Mouse (Mus musculus): ENCODE measurements around the gene Acvr1. TPM values are rescaled to one million over a fixed set of nuclear protein-coding genes. Genes with fewer than 3 reads are reported as not detected.

Gene Acvr1
- polyA plus RNA-seq, 1 experiment: 9.0 TPM

DNA sequence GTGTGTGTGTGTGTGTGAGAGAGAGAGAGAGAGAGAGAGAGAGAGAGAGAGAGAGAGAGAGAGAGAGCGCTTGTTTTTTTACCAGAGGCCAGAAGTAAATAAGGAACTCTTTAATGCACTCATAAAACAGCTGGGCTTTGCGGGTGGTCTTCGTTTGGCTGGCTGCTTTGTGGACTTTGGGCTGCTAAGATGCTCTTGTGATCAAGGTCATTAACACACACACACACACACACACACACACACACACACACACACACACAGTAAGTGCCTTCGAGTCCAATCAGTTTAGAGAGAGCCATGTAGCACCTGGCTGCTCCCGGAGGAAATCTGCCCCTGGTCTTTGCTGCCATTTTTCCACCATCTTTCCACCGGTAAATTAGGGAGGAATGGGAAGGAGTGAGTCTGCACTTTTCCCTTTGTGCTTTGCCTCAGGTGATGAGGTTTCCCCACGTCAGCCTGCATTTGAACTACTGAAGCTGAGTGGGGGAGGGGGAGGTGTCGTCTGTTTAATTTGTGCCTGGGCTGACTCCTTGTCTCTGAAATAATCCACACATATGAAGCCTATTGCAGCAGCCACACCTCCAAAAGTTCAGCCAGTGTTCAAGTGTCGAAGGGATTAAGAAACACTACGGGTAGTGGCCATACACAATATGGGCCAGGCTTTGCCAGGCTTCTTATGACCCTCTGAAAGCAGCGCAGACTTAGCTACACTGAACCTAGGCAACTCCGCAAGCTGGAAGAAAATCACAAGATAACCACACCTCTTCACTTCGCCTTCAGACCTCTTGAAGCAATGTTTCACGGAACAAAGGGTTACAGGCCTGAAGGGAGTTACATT is 80.3 kb downstream of the Acvr1 start:
- H3K27me3 ChIP-seq (ENCODE audit: control insufficient read depth, insufficient read depth, low read length, poor library complexity, severe bottlenecking): no peaks in the 10 kb centered on the region
- no peak overlapping the region for H3K9ac ChIP-seq (ENCODE audit: low read depth, poor library complexity, severe bottlenecking)
- no peaks in the 10 kb centered on the region for H3K9me3 ChIP-seq (replicated peaks; ENCODE audit: control insufficient read depth, insufficient read depth, low read length, poor library complexity, severe bottlenecking)
- H3K27ac ChIP-seq (ENCODE audit: insufficient read depth, low read length): no peak overlapping the region
- no peak for TF ChIP-seq CTCF (IDR thresholded peaks at IDR 0.05; ENCODE audit: low read depth, low read length)
- no peak for TF ChIP-seq EP300 (IDR thresholded peaks at IDR 0.05; ENCODE audit: insufficient read depth, low read depth, low read length)
- H3K4me3 ChIP-seq (ENCODE audit: low read depth, low read length): no peak overlapping the region
- no peaks in the 10 kb centered on the region for H3K4me1 ChIP-seq (ENCODE audit: control insufficient read depth, insufficient read depth, low read length)
- no peaks in the 10 kb centered on the region for H3K36me3 ChIP-seq (ENCODE audit: control insufficient read depth, insufficient read depth, low read length, poor library complexity, severe bottlenecking)

GRCm38 (mm10) chr2:58485683-58486082 is 81.3 kb downstream of the Acvr1 start:
- Histone ChIP-seq H3K9ac (ENCODE audit: low read depth, poor library complexity, severe bottlenecking) (no peak overlapping the region), H3K27me3 (ENCODE audit: control insufficient read depth, insufficient read depth, low read length, poor library complexity, severe bottlenecking) (no peaks in the 10 kb centered on the region), H3K36me3 (ENCODE audit: control insufficient read depth, insufficient read depth, low read length, poor library complexity, severe bottlenecking) (no peaks in the 10 kb centered on the region), H3K4me1 (ENCODE audit: control insufficient read depth, insufficient read depth, low read length) (no peaks in the 10 kb centered on the region), H3K27ac (ENCODE audit: insufficient read depth, low read length) (no peak overlapping the region), H3K9me3 (replicated peaks; ENCODE audit: control insufficient read depth, insufficient read depth, low read length, poor library complexity, severe bottlenecking) (no peaks in the 10 kb centered on the region), H3K4me3 (ENCODE audit: low read depth, low read length) (no peak overlapping the region)
- TF ChIP-seq POLR2A (IDR thresholded peaks at IDR 0.05; ENCODE audit: insufficient read depth, low read length) (no peak), EP300 (IDR thresholded peaks at IDR 0.05; ENCODE audit: insufficient read depth, low read depth, low read length) (no peak), CTCF (IDR thresholded peaks at IDR 0.05; ENCODE audit: low read depth, low read length) (no peak)

GRCm38 (mm10) chr2:58485152-58485551 is 81.8 kb downstream of the Acvr1 start:
- Histone ChIP-seq H3K27me3 (ENCODE audit: control insufficient read depth, insufficient read depth, low read length, poor library complexity, severe bottlenecking) (no peaks in the 10 kb centered on the region), H3K4me3 (ENCODE audit: low read depth, low read length) (no peak overlapping the region), H3K4me1 (ENCODE audit: control insufficient read depth, insufficient read depth, low read length) (no peaks in the 10 kb centered on the region), H3K9ac (ENCODE audit: low read depth, poor library complexity, severe bottlenecking) (no peak overlapping the region), H3K9me3 (replicated peaks; ENCODE audit: control insufficient read depth, insufficient read depth, low read length, poor library complexity, severe bottlenecking) (no peaks in the 10 kb centered on the region), H3K27ac (ENCODE audit: insufficient read depth, low read length) (no peak overlapping the region), H3K36me3 (ENCODE audit: control insufficient read depth, insufficient read depth, low read length, poor library complexity, severe bottlenecking) (no peaks in the 10 kb centered on the region)
- TF ChIP-seq POLR2A (IDR thresholded peaks at IDR 0.05; ENCODE audit: insufficient read depth, low read length): no peak
- no peak for TF ChIP-seq EP300 (IDR thresholded peaks at IDR 0.05; ENCODE audit: insufficient read depth, low read depth, low read length)
- TF ChIP-seq CTCF (IDR thresholded peaks at IDR 0.05; ENCODE audit: low read depth, low read length): no peak

DNA sequence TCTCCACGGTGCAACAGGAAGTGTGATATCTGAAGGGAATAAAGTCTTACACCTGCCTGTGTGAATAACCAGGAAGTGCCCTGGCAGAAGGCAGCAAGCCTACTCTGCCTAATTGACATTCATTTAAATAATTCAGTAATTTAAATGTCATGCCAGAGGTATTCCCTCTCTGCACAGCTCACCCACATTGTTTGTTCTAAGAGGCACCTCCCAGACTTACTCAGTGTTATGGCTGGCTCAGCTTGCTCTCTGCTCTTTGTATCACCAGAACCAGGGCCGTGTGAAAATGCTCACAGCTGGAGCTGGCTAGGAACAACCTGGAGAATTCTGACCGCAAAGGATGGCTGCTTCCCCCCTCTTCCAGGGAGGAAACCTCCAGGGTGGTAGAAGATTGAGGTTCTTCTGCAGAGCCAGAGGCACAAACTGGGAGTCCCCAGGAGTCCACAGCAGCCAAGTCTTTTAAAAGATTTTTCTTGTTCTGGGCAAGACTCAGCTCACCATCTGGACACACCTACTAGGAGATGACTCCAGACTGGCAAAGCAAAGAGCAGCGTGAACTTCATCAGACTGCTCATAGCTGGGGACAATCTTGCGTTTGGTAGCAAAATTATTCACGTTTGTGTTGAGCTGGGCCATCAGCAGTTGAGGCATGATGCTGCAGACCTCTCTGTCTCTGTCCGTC is 82.5 kb downstream of the Acvr1 start:
- no peak overlapping the region for H3K27ac ChIP-seq (ENCODE audit: insufficient read depth, low read length)
- no peaks in the 10 kb centered on the region for H3K27me3 ChIP-seq (ENCODE audit: control insufficient read depth, insufficient read depth, low read length, poor library complexity, severe bottlenecking)
- no peaks in the 10 kb centered on the region for H3K4me1 ChIP-seq (ENCODE audit: control insufficient read depth, insufficient read depth, low read length)
- no peak overlapping the region for H3K4me3 ChIP-seq (ENCODE audit: low read depth, low read length)
- H3K9me3 ChIP-seq (replicated peaks; ENCODE audit: control insufficient read depth, insufficient read depth, low read length, poor library complexity, severe bottlenecking): no peaks in the 10 kb centered on the region
- H3K36me3 ChIP-seq (ENCODE audit: control insufficient read depth, insufficient read depth, low read length, poor library complexity, severe bottlenecking): no peaks in the 10 kb centered on the region
- no peak for TF ChIP-seq EP300 (IDR thresholded peaks at IDR 0.05; ENCODE audit: insufficient read depth, low read depth, low read length)
- TF ChIP-seq CTCF (IDR thresholded peaks at IDR 0.05; ENCODE audit: low read depth, low read length): no peak
- no peak for TF ChIP-seq POLR2A (IDR thresholded peaks at IDR 0.05; ENCODE audit: insufficient read depth, low read length)
- no peak overlapping the region for H3K9ac ChIP-seq (ENCODE audit: low read depth, poor library complexity, severe bottlenecking)

GRCm38 (mm10) chr2:58481450-58482100 is 85.4 kb downstream of the Acvr1 start:
- no peaks in the 10 kb centered on the region for H3K27me3 ChIP-seq (ENCODE audit: control insufficient read depth, insufficient read depth, low read length, poor library complexity, severe bottlenecking)
- H3K4me3 ChIP-seq (ENCODE audit: low read depth, low read length): no peak overlapping the region
- H3K9me3 ChIP-seq (replicated peaks; ENCODE audit: control insufficient read depth, insufficient read depth, low read length, poor library complexity, severe bottlenecking): no peaks in the 10 kb centered on the region
- H3K9ac ChIP-seq (ENCODE audit: low read depth, poor library complexity, severe bottlenecking): no peak overlapping the region
- H3K36me3 ChIP-seq (ENCODE audit: control insufficient read depth, insufficient read depth, low read length, poor library complexity, severe bottlenecking): no peaks in the 10 kb centered on the region
- no peak for TF ChIP-seq CTCF (IDR thresholded peaks at IDR 0.05; ENCODE audit: low read depth, low read length)
- TF ChIP-seq EP300 (IDR thresholded peaks at IDR 0.05; ENCODE audit: insufficient read depth, low read depth, low read length): no peak
- TF ChIP-seq POLR2A (IDR thresholded peaks at IDR 0.05; ENCODE audit: insufficient read depth, low read length): no peak
- H3K4me1 ChIP-seq (ENCODE audit: control insufficient read depth, insufficient read depth, low read length): no peaks in the 10 kb centered on the region
- no peak overlapping the region for H3K27ac ChIP-seq (ENCODE audit: insufficient read depth, low read length)
